Comparison of ENCODE assay signal across 22 mouse cellular contexts in genomic region chr13:83951808-83952207, GRCm38 (mm10).
A peak's percentile ranks its signal among the peaks of the same experiment; 100 is the strongest.
DNase-seq lines count a peak whose midpoint lies in the region; ATAC-seq and TF ChIP-seq lines count a peak whose summit lies in the region.
"Had no signal": no experiment of that assay in that cellular context is flagged by ENCODE, and none has a peak within 500 bp of the region (broad histone marks: within the 10 kb centered on the region; RNA-seq: fewer than 3 reads in every experiment).

No protein-coding gene starts in this region.

- H3K9me3 ChIP-seq in midbrain, embryonic 11.5 days (ENCODE audit: control insufficient read depth, low read length), result no peaks in the 10 kb centered on the region
- H3K9me3 ChIP-seq in midbrain, embryonic 10.5 days (replicated peaks), result no peaks in the 10 kb centered on the region
- H3K9me3 ChIP-seq in CH12.LX (replicated peaks; ENCODE audit: low read length) (no peaks in the 10 kb centered on the region), ES-E14 (ENCODE audit: control insufficient read depth, insufficient read depth, low read depth, low read length) (no peaks in the 10 kb centered on the region)
- H3K9me3 ChIP-seq: G1E had no signal

- no peak for TF ChIP-seq POLR2A in CH12.LX (IDR thresholded peaks at IDR 0.05; ENCODE audit: low read depth, low read length)

- DNase-seq in midbrain, embryonic 11.5 days (ENCODE audit: low spot score, missing footprints), result peak; percentile 66
- no peak for DNase-seq in midbrain, embryonic 10.5 days (ENCODE audit: low spot score)
- DNase-seq in CH12.LX (ENCODE audit: extremely low read depth), result no peak
- DNase-seq in ES-E14 (ENCODE audit: low read depth, low spot score), result no peak
- no peak for DNase-seq in kidney, adult 18-20 months
- no peak for DNase-seq in right cerebral cortex, adult 2 months (ENCODE audit: low spot score in 2 of 2)
- DNase-seq: adrenal gland, adult 2 months; adrenal gland, adult 8-10 months; adrenal gland, postnatal 10 days; adrenal gland, postnatal 14 days; adrenal gland, postnatal 25 days; adrenal gland, postnatal 36 days; B cell, adult 2 months; cerebellum, adult 11 months; cerebellum, adult 11-12 months; cerebellum, adult 18-20 months; cerebellum, adult 2 months; cerebellum, adult 8-10 months had no signal

- in situ Hi-C loops in CH12.LX (cut with MboI; ENCODE audit: low pct_ligation_motif_present, low pct_unique_long_range_greater_than_20kb, low sequenced_read_pairs), result no loop called here
- in situ Hi-C loops in ES-E14 (cut with MboI; ENCODE audit: low sequenced_read_pairs in 2 of 2, unreplicated experiment in 2 of 2), result no loop called here

- H3K4me1 ChIP-seq in midbrain, embryonic 11.5 days (ENCODE audit: control insufficient read depth, insufficient read depth, low read length), result no peaks in the 10 kb centered on the region
- H3K4me1 ChIP-seq in midbrain, embryonic 10.5 days, result peaks cover 10% of the 10 kb centered on the region; the same call in 1 of the 2 replicates
- H3K4me1 ChIP-seq in CH12.LX (ENCODE audit: control insufficient read depth in 1 of 2, insufficient read depth in 2 of 2) (no peaks in the 10 kb centered on the region), ES-E14 (ENCODE audit: control insufficient read depth in 2 of 2, insufficient read depth in 2 of 2, low read length in 2 of 2, poor library complexity in 1 of 2) (no peaks in the 10 kb centered on the region)

- H3K4me2 ChIP-seq in midbrain, embryonic 11.5 days, result no peak overlapping the region
- H3K4me2 ChIP-seq in CH12.LX (ENCODE audit: insufficient read depth, low read depth, poor library complexity, severe bottlenecking), result no peak overlapping the region

- ATAC-seq in midbrain, embryonic 11.5 days (ENCODE audit: low FRiP score), result no peak
- ATAC-seq: activated CD4-positive, CD25-positive, alpha-beta regulatory T cell, adult 4 months; CD4-positive, CD25-positive, alpha-beta regulatory T cell, adult 4 months; Patski had no signal

- no peak overlapping the region for H3K27ac ChIP-seq in midbrain, embryonic 11.5 days (ENCODE audit: low read depth, low read length)
- no peak overlapping the region; the same call in 1 of the 2 replicates for H3K27ac ChIP-seq in midbrain, embryonic 10.5 days (replicated peaks)
- no peak overlapping the region for H3K27ac ChIP-seq in CH12.LX (ENCODE audit: insufficient read depth, low read depth)
- no peak overlapping the region for H3K27ac ChIP-seq in ES-E14 (ENCODE audit: insufficient read depth, low read depth, low read length, poor library complexity, severe bottlenecking)

- no peaks in the 10 kb centered on the region for H3K79me2 ChIP-seq in CH12.LX (replicated peaks; ENCODE audit: control insufficient read depth, extremely low read depth, insufficient read depth, poor library complexity, severe bottlenecking)

- WGBS in midbrain, embryonic 11.5 days, result 86% methylated on average over 3 of the region's 3 CpGs
- WGBS in midbrain, embryonic 10.5 days, result 89% methylated on average over 3 of the region's 3 CpGs

- no peak for TF ChIP-seq RAD21 in CH12.LX (IDR thresholded peaks at IDR 0.05; ENCODE audit: low read depth, low read length)

- no peaks in the 10 kb centered on the region for H3K27me3 ChIP-seq in midbrain, embryonic 11.5 days (ENCODE audit: control insufficient read depth, insufficient read depth, low read length)
- no peaks in the 10 kb centered on the region for H3K27me3 ChIP-seq in midbrain, embryonic 10.5 days (ENCODE audit: low read depth, poor library complexity, severe bottlenecking)
- no peaks in the 10 kb centered on the region for H3K27me3 ChIP-seq in CH12.LX (replicated peaks)

- H3K4me3 ChIP-seq in midbrain, embryonic 11.5 days (ENCODE audit: low read depth, low read length), result no peak overlapping the region
- H3K4me3 ChIP-seq in midbrain, embryonic 10.5 days, result no peak overlapping the region
- no peak overlapping the region for H3K4me3 ChIP-seq in CH12.LX (replicated peaks in 1 of 3; ENCODE audit: low read depth in 2 of 3, low read length in 2 of 3, poor library complexity in 1 of 3)
- H3K4me3 ChIP-seq in ES-E14 (ENCODE audit: insufficient read depth in 1 of 2, low read depth in 1 of 2, low read length in 2 of 2, poor library complexity in 1 of 2, severe bottlenecking in 1 of 2), result no peak overlapping the region

- no peak overlapping the region for H3K9ac ChIP-seq in midbrain, embryonic 11.5 days (ENCODE audit: low read length)
- no peak overlapping the region for H3K9ac ChIP-seq in CH12.LX (ENCODE audit: insufficient read depth, low read depth)
- no peak overlapping the region for H3K9ac ChIP-seq in ES-E14 (ENCODE audit: insufficient read depth, low read depth, low read length, poor library complexity, severe bottlenecking)

- no peak for TF ChIP-seq EP300 in CH12.LX (IDR thresholded peaks at IDR 0.05; ENCODE audit: low read length)

- TF ChIP-seq CTCF in CH12.LX (conservative IDR thresholded peaks at IDR 0.05 in 1 of 2, IDR thresholded peaks at IDR 0.05 in 1 of 2; ENCODE audit: low read depth in 2 of 2, low read length in 2 of 2), result no peak

- H3K36me3 ChIP-seq in midbrain, embryonic 11.5 days (ENCODE audit: control insufficient read depth, insufficient read depth, low read length), result no peaks in the 10 kb centered on the region
- no peaks in the 10 kb centered on the region for H3K36me3 ChIP-seq in midbrain, embryonic 10.5 days
- H3K36me3 ChIP-seq in CH12.LX (replicated peaks in 1 of 2; ENCODE audit: control insufficient read depth in 1 of 2, insufficient read depth in 1 of 2, low read length in 1 of 2), result no peaks in the 10 kb centered on the region
- H3K36me3 ChIP-seq in ES-E14 (ENCODE audit: control insufficient read depth, insufficient read depth, low read length, poor library complexity, severe bottlenecking), result no peaks in the 10 kb centered on the region
- H3K36me3 ChIP-seq: G1E had no signal

- dilution Hi-C loops in CH12.LX (cut with MboI; ENCODE audit: extremely low pct_ligation_motif_present, extremely low pct_unique_long_range_greater_than_20kb, low sequenced_read_pairs), result no loop called here

TF ChIP-seq in CH12.LX, 34 proteins besides CTCF, POLR2A, EP300 and RAD21:
- TF ChIP-seq MAFK (IDR thresholded peaks at IDR 0.05; ENCODE audit: insufficient replicate concordance, low read length) (peak; percentile 68), MAZ (IDR thresholded peaks at IDR 0.05; ENCODE audit: low read depth, low read length) (no peak)

TF ChIP-seq in ES-E14, 5 proteins besides CTCF, POLR2A, EP300 and RAD21:
- TF ChIP-seq CHD2 (IDR thresholded peaks at IDR 0.05; ENCODE audit: low read depth, low read length) (no peak), MAFK (IDR thresholded peaks at IDR 0.05; ENCODE audit: insufficient read depth, low read depth, low read length) (peak; percentile 29; the same call in 1 of the 2 replicates)
